ENCODE assay signal across 8 mouse cellular contexts in genomic region chr5:102692487-102692886, GRCm38 (mm10).
DNase-seq lines count a peak whose midpoint lies in the region; ATAC-seq lines count a peak whose summit lies in the region.
"Had no signal": no experiment of that assay in that cellular context is flagged by ENCODE, and none has a peak within 500 bp of the region (broad histone marks: within the 10 kb centered on the region; RNA-seq: fewer than 3 reads in every experiment).

No protein-coding gene starts in this region.

- no peaks in the 10 kb centered on the region for H3K36me3 ChIP-seq in embryonic facial prominence, embryonic 14.5 days (ENCODE audit: control insufficient read depth, insufficient read depth, low read length)
- H3K36me3 ChIP-seq: heart, embryonic 13.5 days had no signal

- ATAC-seq in embryonic facial prominence, embryonic 14.5 days (ENCODE audit: low read depth), result peak; percentile 79
- peak; percentile 80 to 85 for ATAC-seq in hematopoietic stem cell, adult 5-6 weeks (replicated peaks in 1 of 2; ENCODE audit: insufficient read depth in 1 of 2, low FRiP score in 2 of 2, low TSS enrichment in 1 of 2, low read depth in 1 of 2, poor library complexity in 2 of 2, severe bottlenecking in 2 of 2)

- H3K4me3 ChIP-seq in embryonic facial prominence, embryonic 14.5 days (ENCODE audit: low read depth, low read length), result no peak overlapping the region
- H3K4me3 ChIP-seq: heart, embryonic 13.5 days had no signal

- no peak overlapping the region for H3K9ac ChIP-seq in embryonic facial prominence, embryonic 14.5 days (ENCODE audit: low read depth, low read length)
- H3K9ac ChIP-seq: heart, embryonic 13.5 days had no signal

- no peaks in the 10 kb centered on the region for H3K27me3 ChIP-seq in embryonic facial prominence, embryonic 14.5 days (replicated peaks; ENCODE audit: control insufficient read depth, insufficient read depth, low read length)
- H3K27me3 ChIP-seq: heart, embryonic 13.5 days had no signal

- no peak overlapping the region for H3K27ac ChIP-seq in embryonic facial prominence, embryonic 14.5 days (replicated peaks; ENCODE audit: low read depth, low read length)
- H3K27ac ChIP-seq: heart, embryonic 13.5 days had no signal

- no peaks in the 10 kb centered on the region for H3K9me3 ChIP-seq in embryonic facial prominence, embryonic 14.5 days (ENCODE audit: control insufficient read depth, low read length)
- H3K9me3 ChIP-seq: heart, embryonic 13.5 days had no signal

- peak; percentile 22 for DNase-seq in MN1 (ENCODE audit: low spot score)
- peak; percentile 56 to 71 for DNase-seq in adrenal gland, postnatal 36 days
- DNase-seq in embryonic facial prominence, embryonic 14.5 days (ENCODE audit: low spot score), result peak; percentile 89
- peak; percentile 41 to 80 for DNase-seq in layer of hippocampus, adult 8-10 months (ENCODE audit: low spot score in 2 of 2)
- DNase-seq in lung, postnatal 25 days (ENCODE audit: low spot score), result peak; percentile 58
- DNase-seq in right cerebral cortex, adult 2 months (ENCODE audit: low spot score in 2 of 2), result peak; percentile 79 to 80

- H3K4me2 ChIP-seq in embryonic facial prominence, embryonic 14.5 days (ENCODE audit: low read depth, low read length), result no peak overlapping the region
- H3K4me2 ChIP-seq: heart, embryonic 13.5 days had no signal

- WGBS in embryonic facial prominence, embryonic 14.5 days, result 21% methylated on average over 4 of the region's 4 CpGs

- no peaks in the 10 kb centered on the region for H3K4me1 ChIP-seq in embryonic facial prominence, embryonic 14.5 days (ENCODE audit: control insufficient read depth, insufficient read depth, low read length)
- H3K4me1 ChIP-seq: heart, embryonic 13.5 days had no signal

Comparison
In these comparisons a context has a peak if more than half of its experiments do, and no peak if none do; other contexts are left out.
1. DNase-seq: peak in every context shown above with its lines; median percentile 89 in embryonic facial prominence, embryonic 14.5 days; 80 in right cerebral cortex, adult 2 months; 64 in adrenal gland, postnatal 36 days; 60 in layer of hippocampus, adult 8-10 months; 58 in lung, postnatal 25 days; 22 in MN1.